Mouse (Mus musculus): ENCODE measurements at regions not wholly inside any gene's neighbourhood (a gene's known extent, or its start where the extent isn't known, plus 50 kb on each side); places are given as distances from the start of the nearest gene placed in this dataset.

GRCm38 (mm10) chr15:56820256-56820976 lies 657.0 kb downstream of the Slc22a22 start:
- no peak for DNase-seq (ENCODE audit: low read depth, low spot score)
- TF ChIP-seq SIN3A (IDR thresholded peaks at IDR 0.05; ENCODE audit: low read length) (no peak), MAX (IDR thresholded peaks at IDR 0.05; ENCODE audit: low read length) (no peak), EP300 (IDR thresholded peaks at IDR 0.05; ENCODE audit: low read depth in 1 of 2, low read length in 2 of 2) (no peak), POLR2AphosphoS5 (IDR thresholded peaks at IDR 0.05; ENCODE audit: borderline replicate concordance, low read depth, low read length) (no peak), KAT2A (conservative IDR thresholded peaks at IDR 0.05; ENCODE audit: low read depth, low read length) (no peak), NELFE (IDR thresholded peaks at IDR 0.05; ENCODE audit: low read depth, low read length) (no peak), UBTF (IDR thresholded peaks at IDR 0.05; ENCODE audit: borderline replicate concordance, insufficient read depth, low read depth, low read length) (no peak), POLR2A (IDR thresholded peaks at IDR 0.05; ENCODE audit: control insufficient read depth in 1 of 2, insufficient read depth in 1 of 2, low read depth in 1 of 2, low read length in 2 of 2, poor library complexity in 1 of 2) (no peak), GATA1 (IDR thresholded peaks at IDR 0.05; ENCODE audit: low read depth, low read length) (no peak), SMC3 (IDR thresholded peaks at IDR 0.05; ENCODE audit: low read depth, low read length) (no peak), TAL1 (IDR thresholded peaks at IDR 0.05; ENCODE audit: low read length) (no peak), RCOR1 (IDR thresholded peaks at IDR 0.05; ENCODE audit: low read depth, low read length) (no peak), POLR2AphosphoS2 (IDR thresholded peaks at IDR 0.05; ENCODE audit: low read length) (no peak), CHD1 (IDR thresholded peaks at IDR 0.05; ENCODE audit: low read depth, low read length) (no peak), MAFK (IDR thresholded peaks at IDR 0.05; ENCODE audit: borderline replicate concordance, low read depth, low read length) (no peak), ZC3H11A (IDR thresholded peaks at IDR 0.05; ENCODE audit: low read depth, low read length) (no peak), MAZ (IDR thresholded peaks at IDR 0.05; ENCODE audit: low read depth, low read length) (no peak), RAD21 (IDR thresholded peaks at IDR 0.05; ENCODE audit: low read depth, low read length) (no peak), ETS1 (IDR thresholded peaks at IDR 0.05; ENCODE audit: low read depth, low read length) (no peak), ZNF384 (IDR thresholded peaks at IDR 0.05; ENCODE audit: low read depth, low read length) (no peak)

GRCm38 (mm10) chr15:56818158-56818690 lies 659.2 kb downstream of the Slc22a22 start:
- Histone ChIP-seq H3K4me3 (ENCODE audit: control insufficient read depth in 1 of 2, insufficient read depth in 1 of 2, low read depth in 2 of 2, low read length in 2 of 2) (no peak overlapping the region), H3K4me1 (ENCODE audit: control insufficient read depth in 1 of 2, insufficient read depth in 2 of 2, low read length in 2 of 2) (no peaks in the 10 kb centered on the region), H3K9me3 (replicated peaks; ENCODE audit: insufficient read depth, low read length) (no peaks in the 10 kb centered on the region), H3K27me3 (ENCODE audit: control insufficient read depth in 1 of 2, insufficient read depth in 2 of 2, low read length in 2 of 2) (no peaks in the 10 kb centered on the region), H3K9ac (ENCODE audit: control insufficient read depth, low read depth, low read length, poor library complexity, severe bottlenecking) (no peak overlapping the region), H3K79me2 (ENCODE audit: control insufficient read depth, insufficient read depth, low read length, poor library complexity) (no peaks in the 10 kb centered on the region), H3K27ac (ENCODE audit: control insufficient read depth, low read depth, low read length) (no peak overlapping the region), H3K36me3 (ENCODE audit: control insufficient read depth in 1 of 2, insufficient read depth in 2 of 2, low read length in 2 of 2) (no peaks in the 10 kb centered on the region)
- TF ChIP-seq USF1 (IDR thresholded peaks at IDR 0.05; ENCODE audit: low read depth, low read length): no peak
- TF ChIP-seq ETS1 (IDR thresholded peaks at IDR 0.05; ENCODE audit: low read depth, low read length): no peak
- TF ChIP-seq E2F4 (IDR thresholded peaks at IDR 0.05; ENCODE audit: borderline replicate concordance, low read depth, low read length): no peak
- TF ChIP-seq MYC (IDR thresholded peaks at IDR 0.05; ENCODE audit: low read depth, low read length): no peak
- no peak for TF ChIP-seq ZC3H11A (IDR thresholded peaks at IDR 0.05; ENCODE audit: low read depth, low read length)
- DNase-seq (ENCODE audit: low read depth, low spot score): no peak

More at GRCm38 (mm10) chr15:56820256-56820976, 657.0 kb downstream of the Slc22a22 start:
- Histone ChIP-seq H3K4me1 (ENCODE audit: control insufficient read depth in 1 of 2, insufficient read depth in 2 of 2, low read length in 2 of 2) (no peaks in the 10 kb centered on the region), H3K27ac (ENCODE audit: control insufficient read depth, low read depth, low read length) (no peak overlapping the region), H3K9ac (ENCODE audit: control insufficient read depth, low read depth, low read length, poor library complexity, severe bottlenecking) (no peak overlapping the region), H3K4me3 (ENCODE audit: control insufficient read depth in 1 of 2, insufficient read depth in 1 of 2, low read depth in 2 of 2, low read length in 2 of 2) (no peak overlapping the region), H3K9me3 (replicated peaks; ENCODE audit: insufficient read depth, low read length) (no peaks in the 10 kb centered on the region), H3K27me3 (ENCODE audit: control insufficient read depth in 1 of 2, insufficient read depth in 2 of 2, low read length in 2 of 2) (no peaks in the 10 kb centered on the region), H3K36me3 (ENCODE audit: control insufficient read depth in 1 of 2, insufficient read depth in 2 of 2, low read length in 2 of 2) (no peaks in the 10 kb centered on the region), H3K79me2 (ENCODE audit: control insufficient read depth, insufficient read depth, low read length, poor library complexity) (no peaks in the 10 kb centered on the region)
